Mouse (Mus musculus): ENCODE results near the gene Setd7.

GRCm38 (mm10) chr3:51483741-51484359 is 76.8 kb downstream of the Setd7 start, which contains the start of gene Rab33b:
- no peak for TF ChIP-seq CTCF (IDR thresholded peaks at IDR 0.05; ENCODE audit: low read depth, low read length)
- no peak for TF ChIP-seq TAL1 (conservative IDR thresholded peaks at IDR 0.05; ENCODE audit: low read depth, low read length)

All from G1E (cell line).